ENCODE assay signal across 16 mouse cellular contexts in genomic region chr15:91034090-91034489, GRCm38 (mm10). TPM values are rescaled to one million over a fixed set of nuclear protein-coding genes. Genes with fewer than 3 reads are reported as not detected.
DNase-seq lines count a peak whose midpoint lies in the region; ATAC-seq and TF ChIP-seq lines count a peak whose summit lies in the region.
"Had no signal": no experiment of that assay in that cellular context is flagged by ENCODE, and none has a peak within 500 bp of the region (broad histone marks: within the 10 kb centered on the region; RNA-seq: fewer than 3 reads in every experiment).

No protein-coding gene starts in this region.

- H3K27me3 ChIP-seq in hindbrain, embryonic 14.5 days (ENCODE audit: control insufficient read depth, insufficient read depth, low read length), result no peaks in the 10 kb centered on the region
- no peaks in the 10 kb centered on the region for H3K27me3 ChIP-seq in hindbrain, embryonic 12.5 days
- H3K27me3 ChIP-seq in kidney, postnatal 0 days (ENCODE audit: insufficient read depth, low read length), result no peaks in the 10 kb centered on the region
- H3K27me3 ChIP-seq in kidney, embryonic 15.5 days, result no peaks in the 10 kb centered on the region
- H3K27me3 ChIP-seq in midbrain, embryonic 12.5 days, result no peaks in the 10 kb centered on the region
- H3K27me3 ChIP-seq in midbrain, embryonic 10.5 days (ENCODE audit: low read depth, poor library complexity, severe bottlenecking), result no peaks in the 10 kb centered on the region
- H3K27me3 ChIP-seq: embryonic facial prominence, embryonic 13.5 days; heart, embryonic 12.5 days had no signal

- 42% methylated on average over 4 of the region's 4 CpGs for WGBS in hindbrain, embryonic 14.5 days
- 57% methylated on average over 4 of the region's 4 CpGs for WGBS in hindbrain, embryonic 12.5 days
- WGBS in kidney, postnatal 0 days, result 71% methylated on average over 4 of the region's 4 CpGs
- 68% methylated on average over 4 of the region's 4 CpGs for WGBS in kidney, embryonic 15.5 days
- 60% methylated on average over 4 of the region's 4 CpGs for WGBS in midbrain, embryonic 12.5 days
- WGBS in midbrain, embryonic 10.5 days, result 78% methylated on average over 4 of the region's 4 CpGs

- no peak overlapping the region for H3K4me2 ChIP-seq in hindbrain, embryonic 14.5 days (replicated peaks)
- no peak overlapping the region for H3K4me2 ChIP-seq in hindbrain, embryonic 12.5 days (replicated peaks)
- no peak overlapping the region for H3K4me2 ChIP-seq in kidney, postnatal 0 days (ENCODE audit: low read length)
- H3K4me2 ChIP-seq in kidney, embryonic 15.5 days, result no peak overlapping the region
- H3K4me2 ChIP-seq in midbrain, embryonic 12.5 days (replicated peaks), result no peak overlapping the region
- H3K4me2 ChIP-seq: embryonic facial prominence, embryonic 13.5 days; heart, embryonic 12.5 days had no signal

- no peak for ATAC-seq in hindbrain, embryonic 14.5 days (ENCODE audit: low FRiP score)
- no peak for ATAC-seq in hindbrain, embryonic 12.5 days (ENCODE audit: low FRiP score)
- ATAC-seq in kidney, postnatal 0 days (replicated peaks; ENCODE audit: low FRiP score, low read depth), result peak; percentile 61; the same call in 1 of the 2 replicates
- ATAC-seq in kidney, embryonic 15.5 days (replicated peaks; ENCODE audit: low FRiP score), result no peak
- no peak for ATAC-seq in midbrain, embryonic 12.5 days (ENCODE audit: low FRiP score, low read depth)
- ATAC-seq: forebrain, embryonic 14.5 days had no signal

- peaks cover 3% of the 10 kb centered on the region; the same call in 1 of the 2 replicates for H3K36me3 ChIP-seq in hindbrain, embryonic 14.5 days (replicated peaks; ENCODE audit: control insufficient read depth, insufficient read depth)
- peaks cover 6% of the 10 kb centered on the region; the same call in 1 of the 2 replicates for H3K36me3 ChIP-seq in hindbrain, embryonic 12.5 days
- no peaks in the 10 kb centered on the region for H3K36me3 ChIP-seq in kidney, postnatal 0 days (ENCODE audit: insufficient read depth, low read length)
- H3K36me3 ChIP-seq in kidney, embryonic 15.5 days, result no peaks in the 10 kb centered on the region
- peaks cover 22% of the 10 kb centered on the region for H3K36me3 ChIP-seq in midbrain, embryonic 12.5 days
- H3K36me3 ChIP-seq in midbrain, embryonic 10.5 days, result peaks cover 86% of the 10 kb centered on the region
- H3K36me3 ChIP-seq: embryonic facial prominence, embryonic 13.5 days; heart, embryonic 12.5 days had no signal

- peaks cover 22% of the 10 kb centered on the region for H3K4me1 ChIP-seq in hindbrain, embryonic 14.5 days (replicated peaks; ENCODE audit: control insufficient read depth, insufficient read depth, low read length)
- H3K4me1 ChIP-seq in hindbrain, embryonic 12.5 days, result peaks cover 8% of the 10 kb centered on the region; the same call in 1 of the 2 replicates
- no peaks in the 10 kb centered on the region for H3K4me1 ChIP-seq in kidney, postnatal 0 days (replicated peaks; ENCODE audit: insufficient read depth, low read length)
- no peaks in the 10 kb centered on the region for H3K4me1 ChIP-seq in kidney, embryonic 15.5 days
- peaks cover 13% of the 10 kb centered on the region for H3K4me1 ChIP-seq in midbrain, embryonic 12.5 days
- H3K4me1 ChIP-seq in midbrain, embryonic 10.5 days, result peaks cover 14% of the 10 kb centered on the region
- H3K4me1 ChIP-seq: embryonic facial prominence, embryonic 13.5 days had no signal

- H3K27ac ChIP-seq in hindbrain, embryonic 14.5 days, result 0 out of 2 replicates have a peak overlapping the region, but pooled peaks have one; percentile 38
- no peak overlapping the region for H3K27ac ChIP-seq in hindbrain, embryonic 12.5 days
- 0 out of 2 replicates have a peak overlapping the region, but pooled peaks have one; percentile 33 for H3K27ac ChIP-seq in kidney, postnatal 0 days
- no peak overlapping the region for H3K27ac ChIP-seq in kidney, embryonic 15.5 days
- peak overlapping the region; percentile 27; the same call in 1 of the 2 replicates for H3K27ac ChIP-seq in midbrain, embryonic 12.5 days (replicated peaks)
- H3K27ac ChIP-seq in midbrain, embryonic 10.5 days (replicated peaks), result no peak overlapping the region
- H3K27ac ChIP-seq: embryonic facial prominence, embryonic 13.5 days; gastrocnemius, adult 2 months had no signal

- no peaks in the 10 kb centered on the region for H3K9me3 ChIP-seq in hindbrain, embryonic 14.5 days (ENCODE audit: control insufficient read depth, low read length)
- H3K9me3 ChIP-seq in hindbrain, embryonic 12.5 days (replicated peaks), result 0 out of 2 replicates have a peak, but pooled peaks cover 6% of the 10 kb centered on the region
- H3K9me3 ChIP-seq in kidney, postnatal 0 days (replicated peaks; ENCODE audit: low read length), result no peaks in the 10 kb centered on the region
- no peaks in the 10 kb centered on the region for H3K9me3 ChIP-seq in kidney, embryonic 15.5 days (replicated peaks)
- 0 out of 2 replicates have a peak, but pooled peaks cover 8% of the 10 kb centered on the region for H3K9me3 ChIP-seq in midbrain, embryonic 12.5 days
- peaks cover 11% of the 10 kb centered on the region; the same call in 1 of the 2 replicates for H3K9me3 ChIP-seq in midbrain, embryonic 10.5 days (replicated peaks)
- H3K9me3 ChIP-seq: embryonic facial prominence, embryonic 13.5 days had no signal

- H3K9ac ChIP-seq in hindbrain, embryonic 14.5 days, result no peak overlapping the region
- H3K9ac ChIP-seq in hindbrain, embryonic 12.5 days, result no peak overlapping the region
- no peak overlapping the region for H3K9ac ChIP-seq in kidney, postnatal 0 days (ENCODE audit: low read depth, low read length)
- H3K9ac ChIP-seq in kidney, embryonic 15.5 days, result no peak overlapping the region
- H3K9ac ChIP-seq in midbrain, embryonic 12.5 days (replicated peaks), result no peak overlapping the region
- H3K9ac ChIP-seq: embryonic facial prominence, embryonic 13.5 days; heart, embryonic 12.5 days had no signal

- TF ChIP-seq CTCF in kidney, postnatal 0 days (IDR thresholded peaks at IDR 0.05; ENCODE audit: low read depth), result no peak

- DNase-seq in hindbrain, embryonic 14.5 days (ENCODE audit: low spot score), result no peak
- peak; percentile 16 for DNase-seq in kidney, postnatal 0 days (ENCODE audit: low spot score)
- no peak for DNase-seq in midbrain, embryonic 10.5 days (ENCODE audit: low spot score)
- DNase-seq: adrenal gland, adult 2 months; adrenal gland, postnatal 25 days; cerebellum, adult 18-20 months; cerebellum, adult 9-11 months; cerebellum, postnatal 36 days; gastrocnemius, adult 2 months; gastrocnemius, postnatal 25 days had no signal

- H3K4me3 ChIP-seq in hindbrain, embryonic 14.5 days (replicated peaks; ENCODE audit: low read length), result no peak overlapping the region
- no peak overlapping the region for H3K4me3 ChIP-seq in hindbrain, embryonic 12.5 days
- no peak overlapping the region for H3K4me3 ChIP-seq in kidney, postnatal 0 days (replicated peaks; ENCODE audit: low read depth, low read length)
- H3K4me3 ChIP-seq in kidney, embryonic 15.5 days (replicated peaks), result no peak overlapping the region
- no peak overlapping the region for H3K4me3 ChIP-seq in midbrain, embryonic 12.5 days
- no peak overlapping the region for H3K4me3 ChIP-seq in midbrain, embryonic 10.5 days
- H3K4me3 ChIP-seq: embryonic facial prominence, embryonic 13.5 days; gastrocnemius, adult 2 months; heart, embryonic 12.5 days had no signal

RNA-seq across cellular contexts. Expression of gene Kif21a, which starts 15.7 kb away (rescaled TPM):
- 50.6 and 50.8 TPM in 2 replicates for polyA plus RNA-seq in hindbrain, embryonic 14.5 days (2014; fragmentation: Nextera tagmentation; extraction: Ambion mirVana)
- 38.6 and 39.7 TPM in 2 replicates for polyA plus RNA-seq in hindbrain, embryonic 12.5 days (2016; fragmentation: Nextera tagmentation; extraction: Ambion mirVana)
- 12.9 and 14.0 TPM in 2 replicates for polyA plus RNA-seq in kidney, postnatal 0 days (2015; fragmentation: Nextera tagmentation; extraction: Ambion mirVana)
- polyA plus RNA-seq in kidney, embryonic 15.5 days (2015; fragmentation: Nextera tagmentation; extraction: Ambion mirVana), result 7.4 and 8.2 TPM in 2 replicates
- 60.3 and 69.7 TPM in 2 replicates for polyA plus RNA-seq in midbrain, embryonic 12.5 days (2016; fragmentation: Nextera tagmentation; extraction: Ambion mirVana)
- 42.5 and 50.1 TPM in 2 replicates for polyA plus RNA-seq in midbrain, embryonic 10.5 days (2016; fragmentation: Nextera tagmentation; extraction: Ambion mirVana)

Comparison
In these comparisons a context has a peak if more than half of its experiments do, and no peak if none do; other contexts are left out.
1. H3K27ac ChIP-seq: peak in hindbrain, embryonic 14.5 days (single experiment), kidney, postnatal 0 days (single experiment) and midbrain, embryonic 12.5 days (single experiment); none in hindbrain, embryonic 12.5 days (single experiment), kidney, embryonic 15.5 days (single experiment) and midbrain, embryonic 10.5 days (single experiment).